Mouse (Mus musculus) frontal cortex, postnatal 10 days (tissue): Measurements from ENCODE around the gene Vmn1r185.
"Not testable (repeated sequence)": the region's sequence is repeated elsewhere in the genome, so short reads cannot be mapped to it uniquely, and the experiment has no call there.

Source experiments
- DNase-seq, 2 experiments: peaks; one replicate each; pipeline ENCODE4 v3.0.0; 2022; ENCODE audit warnings: low spot score in 2 of 2, mixed read lengths in 1 of 2

The Vmn1r185 gene

GRCm38 (mm10) chr7:26618364-26618763 lies at the start of gene Vmn1r185:
TSS of gene Vmn1r185 (minus strand) at chr7:26618464.
- DNase-seq = not testable (repeated sequence)

- not testable (repeated sequence) for DNase-seq
Observed at GRCm38 (mm10) chr7:26667466-26667865, 49.2 kb upstream of the Vmn1r185 start.

- no peak for DNase-seq
Observed at GRCm38 (mm10) chr7:26666011-26666410, 47.7 kb upstream of the Vmn1r185 start.

DNA sequence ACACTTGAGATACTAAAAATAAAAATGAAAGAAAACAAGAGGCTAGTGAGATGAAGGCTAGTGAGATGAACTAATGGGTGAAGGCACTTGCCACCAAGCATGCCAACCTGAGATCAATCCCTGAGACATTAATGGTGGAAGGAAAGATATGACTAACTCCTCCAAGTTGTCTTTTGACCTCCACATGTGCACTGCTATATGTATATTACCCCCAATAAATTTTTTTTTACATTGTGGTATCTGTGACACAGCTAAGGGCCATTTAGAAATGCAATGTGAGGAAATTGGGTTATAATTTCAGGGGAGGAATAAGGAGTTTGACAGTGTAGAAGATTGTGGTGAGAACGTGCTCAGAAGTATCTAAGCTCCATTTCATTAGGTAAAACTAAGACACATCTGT lies 28.5 kb downstream of the Vmn1r185 start:
- DNase-seq = no peak

DNA sequence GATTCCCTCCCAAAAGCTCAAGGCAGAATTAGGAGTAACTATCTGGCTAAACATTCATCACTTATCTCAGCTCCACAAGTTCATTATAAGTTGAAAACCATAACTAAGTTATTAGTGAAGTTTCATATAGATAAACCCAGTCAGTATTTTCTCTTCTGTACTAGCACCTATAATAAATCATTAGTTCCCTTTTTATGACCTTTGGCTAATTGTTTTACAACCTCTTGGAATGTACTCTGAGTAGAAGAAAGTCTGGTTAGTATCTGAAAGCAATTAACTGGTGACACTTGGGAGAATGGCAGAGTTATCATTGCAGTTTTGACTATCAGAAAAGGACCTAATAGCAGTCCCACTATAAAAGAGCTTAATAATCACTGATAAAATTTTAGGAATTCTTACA lies 29.2 kb downstream of the Vmn1r185 start:
- no peak for DNase-seq
